In genomic region chr6:149565720-149566498, GRCm38 (mm10) we compare ENCODE assay signal across 8 mouse cellular contexts.
DNase-seq lines count a peak whose midpoint lies in the region; ATAC-seq and TF ChIP-seq lines count a peak whose summit lies in the region.

No protein-coding gene starts in this region.

- 0 out of 2 replicates have a peak, but pooled peaks have one; percentile 15 for TF ChIP-seq POLR2A in cerebellum, adult 2 months (IDR thresholded peaks at IDR 0.05; ENCODE audit: borderline replicate concordance, insufficient read depth, low read length)

- peak overlapping the region; percentile 47 for H3K9ac ChIP-seq in forebrain, embryonic 15.5 days (replicated peaks)
- H3K9ac ChIP-seq in hindbrain, embryonic 14.5 days = peak overlapping the region; percentile 50
- no peak overlapping the region for H3K9ac ChIP-seq in lung, postnatal 0 days (replicated peaks; ENCODE audit: low read depth)

- no peaks in the 10 kb centered on the region for H3K4me1 ChIP-seq in cerebellum, adult 2 months (ENCODE audit: control insufficient read depth, insufficient read depth, low read length)
- peaks cover 8% of the 10 kb centered on the region; the same call in 1 of the 2 replicates for H3K4me1 ChIP-seq in forebrain, embryonic 15.5 days
- H3K4me1 ChIP-seq in hindbrain, embryonic 14.5 days (replicated peaks; ENCODE audit: control insufficient read depth, insufficient read depth, low read length) = peaks cover 3% of the 10 kb centered on the region; the same call in 1 of the 2 replicates
- peaks cover 7% of the 10 kb centered on the region for H3K4me1 ChIP-seq in lung, postnatal 0 days (ENCODE audit: insufficient read depth, low read depth, low read length)

- no peaks in the 10 kb centered on the region for H3K27me3 ChIP-seq in cerebellum, adult 2 months (ENCODE audit: control insufficient read depth, insufficient read depth, low read length)
- no peaks in the 10 kb centered on the region for H3K27me3 ChIP-seq in forebrain, embryonic 15.5 days
- no peaks in the 10 kb centered on the region for H3K27me3 ChIP-seq in hindbrain, embryonic 14.5 days (ENCODE audit: control insufficient read depth, insufficient read depth, low read length)
- H3K27me3 ChIP-seq in lung, postnatal 0 days (replicated peaks; ENCODE audit: insufficient read depth, low read length) = no peaks in the 10 kb centered on the region

- ATAC-seq in forebrain, embryonic 15.5 days (replicated peaks) = peak; percentile 99
- peak; percentile 98 for ATAC-seq in hindbrain, embryonic 14.5 days (ENCODE audit: low FRiP score)
- ATAC-seq in lung, postnatal 0 days = peak; percentile 98

- 2% methylated on average over 19 of the region's 19 CpGs for WGBS in cerebellum, adult 2 months
- WGBS in forebrain, embryonic 15.5 days = 2% methylated on average over 19 of the region's 19 CpGs
- WGBS in hindbrain, embryonic 14.5 days = 4% methylated on average over 19 of the region's 19 CpGs
- WGBS in lung, postnatal 0 days = 3% methylated on average over 19 of the region's 19 CpGs

- no peak for TF ChIP-seq EP300 in lung, postnatal 0 days (IDR thresholded peaks at IDR 0.05)

- no peak overlapping the region for H3K27ac ChIP-seq in cerebellum, adult 2 months (ENCODE audit: insufficient read depth, low read length)
- no peak overlapping the region for H3K27ac ChIP-seq in forebrain, embryonic 15.5 days (replicated peaks)
- no peak overlapping the region for H3K27ac ChIP-seq in hindbrain, embryonic 14.5 days
- H3K27ac ChIP-seq in lung, postnatal 0 days (ENCODE audit: low read length) = no peak overlapping the region

- no peaks in the 10 kb centered on the region for H3K36me3 ChIP-seq in forebrain, embryonic 15.5 days
- H3K36me3 ChIP-seq in hindbrain, embryonic 14.5 days (replicated peaks; ENCODE audit: control insufficient read depth, insufficient read depth) = no peaks in the 10 kb centered on the region
- H3K36me3 ChIP-seq in lung, postnatal 0 days (ENCODE audit: insufficient read depth, low read length) = no peaks in the 10 kb centered on the region

- peak; percentile 20 for DNase-seq in NIH3T3 (ENCODE audit: low read depth)
- DNase-seq in cerebellum, adult 2 months = peak; percentile 75 to 78
- DNase-seq in hindbrain, embryonic 14.5 days (ENCODE audit: low spot score) = peak; percentile 77
- DNase-seq in layer of hippocampus, postnatal 14 days (ENCODE audit: low spot score in 2 of 2) = peak; percentile 69 to 77
- peak; percentile 85 for DNase-seq in lung, postnatal 0 days (ENCODE audit: low spot score)
- peak; percentile 32 for DNase-seq in ovary, postnatal 14 days (ENCODE audit: low spot score)
- DNase-seq in thymus, postnatal 36 days = peak; percentile 8 to 13

- TF ChIP-seq CTCF in cerebellum, adult 2 months (IDR thresholded peaks at IDR 0.05; ENCODE audit: borderline replicate concordance, insufficient read depth, low read depth, low read length) = no peak
- no peak for TF ChIP-seq CTCF in lung, postnatal 0 days (IDR thresholded peaks at IDR 0.05)

- H3K9me3 ChIP-seq in forebrain, embryonic 15.5 days = no peaks in the 10 kb centered on the region
- H3K9me3 ChIP-seq in hindbrain, embryonic 14.5 days (ENCODE audit: control insufficient read depth, low read length) = no peaks in the 10 kb centered on the region
- no peaks in the 10 kb centered on the region for H3K9me3 ChIP-seq in lung, postnatal 0 days (ENCODE audit: low read length)

- peak overlapping the region; percentile 61 for H3K4me3 ChIP-seq in cerebellum, adult 2 months (replicated peaks; ENCODE audit: insufficient read depth, low read depth, low read length)
- peak overlapping the region; percentile 52 for H3K4me3 ChIP-seq in forebrain, embryonic 15.5 days
- peak overlapping the region; percentile 39 for H3K4me3 ChIP-seq in hindbrain, embryonic 14.5 days (replicated peaks; ENCODE audit: low read length)
- H3K4me3 ChIP-seq in lung, postnatal 0 days (ENCODE audit: low read depth, low read length) = peak overlapping the region; percentile 39

- peak overlapping the region; percentile 64 for H3K4me2 ChIP-seq in forebrain, embryonic 15.5 days (replicated peaks)
- peak overlapping the region; percentile 73 for H3K4me2 ChIP-seq in hindbrain, embryonic 14.5 days (replicated peaks)
- H3K4me2 ChIP-seq in lung, postnatal 0 days (replicated peaks; ENCODE audit: low read depth, low read length) = peak overlapping the region; percentile 72

Comparison
In these comparisons a context has a peak if more than half of its experiments do, and no peak if none do; other contexts are left out.
1. DNase-seq: peak in every context shown above with its lines; median percentile 85 in lung, postnatal 0 days; 77 in hindbrain, embryonic 14.5 days; 76 in cerebellum, adult 2 months; 73 in layer of hippocampus, postnatal 14 days; 32 in ovary, postnatal 14 days; 20 in NIH3T3; 10 in thymus, postnatal 36 days.